Mouse (Mus musculus): ENCODE data around the gene Arl15. TPM values are rescaled to one million over a fixed set of nuclear protein-coding genes. Genes with fewer than 3 reads are reported as not detected.

Gene Arl15
- total RNA-seq, 2 experiments from 2014 or later = 50.5 to 53.9 TPM

DNA sequence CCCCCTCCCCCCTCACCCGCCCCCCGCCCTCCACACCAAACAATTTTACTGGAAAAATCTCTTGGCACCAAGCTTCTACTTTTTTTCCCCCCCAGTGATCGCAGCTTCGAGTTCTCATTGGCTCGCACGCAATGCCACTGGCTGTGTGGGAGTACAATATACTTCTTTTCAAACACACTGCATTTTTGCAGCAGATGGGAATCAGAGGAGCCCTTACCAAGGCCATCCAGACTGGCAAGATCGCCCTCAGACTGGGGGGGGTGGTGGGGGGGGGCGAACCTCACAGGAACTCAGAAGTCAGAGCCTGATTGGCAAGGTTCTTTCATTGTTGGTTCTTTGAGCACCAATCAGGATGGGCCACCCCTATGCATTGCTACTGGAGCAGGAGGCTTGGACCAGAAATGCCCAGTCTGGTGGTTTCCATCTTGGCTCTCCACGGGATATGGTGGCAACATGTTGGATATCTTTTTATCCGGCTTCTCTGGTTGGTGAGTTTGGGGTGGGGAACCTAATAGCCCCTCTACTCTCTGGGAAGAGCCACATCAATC lies 404.0 kb downstream of the Arl15 start:
- DNase-seq (ENCODE audit: low spot score in 2 of 2) = no peak

- DNase-seq (ENCODE audit: low spot score in 2 of 2) = no peak
Observed at GRCm38 (mm10) chr13:114199746-114200145, 405.4 kb downstream of the Arl15 start.

- no peak for DNase-seq (ENCODE audit: low spot score in 2 of 2)
Observed at GRCm38 (mm10) chr13:114200545-114200944, 406.2 kb downstream of the Arl15 start.

DNA sequence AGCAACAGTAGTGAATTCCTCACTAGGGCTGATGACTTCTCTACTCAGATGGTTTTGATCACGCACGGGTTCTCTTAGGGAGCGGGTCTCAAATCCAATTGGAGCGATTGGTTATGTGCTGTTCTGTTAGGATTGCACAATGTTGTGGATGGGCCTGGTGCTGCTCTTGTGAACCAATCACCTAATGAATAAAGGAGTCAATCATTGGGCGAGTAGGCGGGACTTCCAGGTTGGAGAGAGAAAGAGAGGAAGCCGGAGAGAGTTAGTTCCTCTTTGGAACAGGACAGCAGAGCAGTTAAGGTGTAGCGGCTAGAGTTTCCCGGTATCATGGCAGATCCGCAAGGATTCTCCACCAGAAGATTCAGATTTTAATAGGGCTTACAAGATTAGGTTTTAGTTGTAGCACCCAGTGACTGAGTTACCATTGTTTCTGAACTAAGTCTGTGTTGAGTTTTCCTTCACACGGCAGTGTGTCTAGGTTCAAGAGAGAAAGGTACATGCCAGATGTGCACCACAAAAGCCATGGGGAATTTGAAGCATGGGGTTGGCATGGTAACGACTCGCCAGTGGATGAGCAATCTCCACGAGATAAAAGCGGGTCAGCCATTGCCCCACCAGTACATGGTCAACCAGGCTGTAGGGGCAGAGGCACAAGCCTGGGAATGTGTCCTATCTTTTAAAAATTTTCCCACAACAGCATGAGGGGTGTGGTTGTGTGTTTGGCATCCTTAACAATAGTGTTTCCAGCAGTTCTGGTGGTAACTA lies 408.7 kb downstream of the Arl15 start:
- DNase-seq (ENCODE audit: low spot score in 2 of 2) = no peak

Other genes starting within 250 kb of the Arl15 start
- gene Snx18, start 175.9 kb upstream of the Arl15 start, total RNA-seq (2021) = 10 to 100 TPM; 23.4 to 24.7 TPM
- gene Hspb3, start 130.8 kb upstream of the Arl15 start, total RNA-seq (2021) = 1 to 10 TPM; 1.4 to 1.6 TPM

All from layer of hippocampus, postnatal 10 days (tissue).